ENCODE assay signal across 13 mouse cellular contexts in the genomic region with DNA sequence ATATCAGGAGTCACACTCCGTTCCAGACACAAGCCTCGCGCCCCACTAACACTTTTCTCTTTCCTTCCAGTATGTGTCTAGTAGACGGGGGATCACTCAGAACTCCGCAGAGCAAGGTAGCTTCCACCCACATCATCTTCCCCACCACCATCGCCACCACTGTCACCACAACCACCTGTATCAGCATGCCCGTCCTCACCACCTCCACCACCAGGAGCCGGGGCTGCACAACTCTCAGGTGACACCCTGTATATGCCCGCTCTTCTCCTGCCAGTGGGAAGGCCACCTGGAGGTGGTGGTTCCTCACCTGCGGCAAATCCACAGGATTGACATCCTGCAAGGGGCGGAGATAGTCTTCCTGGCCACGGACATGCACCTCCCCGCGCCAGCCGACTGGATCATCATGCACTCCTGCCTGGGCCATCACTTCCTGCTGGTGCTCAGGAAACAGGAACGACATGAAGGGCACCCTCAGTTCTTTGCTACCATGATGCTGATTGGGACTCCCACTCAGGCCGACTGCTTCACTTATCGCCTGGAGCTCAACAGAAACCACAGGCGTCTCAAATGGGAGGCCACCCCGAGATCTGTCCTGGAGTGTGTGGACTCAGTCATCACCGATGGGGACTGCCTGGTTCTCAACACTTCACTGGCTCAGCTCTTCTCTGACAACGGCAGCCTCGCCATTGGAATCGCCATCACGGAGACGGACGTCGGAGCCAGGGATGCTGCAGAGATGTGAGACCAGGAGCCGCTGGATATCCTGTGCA.
A peak's percentile ranks its signal among the peaks of the same experiment; 100 is the strongest.
DNase-seq lines count a peak whose midpoint lies in the region; ATAC-seq lines count a peak whose summit lies in the region.
"Had no signal": no experiment of that assay in that cellular context is flagged by ENCODE, and none has a peak within 500 bp of the region (broad histone marks: within the 10 kb centered on the region; RNA-seq: fewer than 3 reads in every experiment).

No protein-coding gene starts in this region.

- H3K27ac ChIP-seq in heart, embryonic 10.5 days = peak overlapping the region; percentile 69; the same call in 1 of the 2 replicates
- 0 out of 2 replicates have a peak overlapping the region, but pooled peaks have one; percentile 45 for H3K27ac ChIP-seq in liver, embryonic 11.5 days (ENCODE audit: low read depth, low read length)
- H3K27ac ChIP-seq: hindbrain, embryonic 12.5 days; intestine, embryonic 15.5 days had no signal

- H3K4me2 ChIP-seq in liver, embryonic 11.5 days = peak overlapping the region; percentile 56
- H3K4me2 ChIP-seq: hindbrain, embryonic 12.5 days; intestine, embryonic 15.5 days; lung, embryonic 14.5 days had no signal

- DNase-seq in heart, embryonic 10.5 days (ENCODE audit: low spot score) = no peak
- no peak for DNase-seq in heart, adult 8-10 months (ENCODE audit: low spot score)
- peak; percentile 13 for DNase-seq in thymus, postnatal 14 days
- no peak for DNase-seq in thymus, postnatal 25 days
- DNase-seq in liver, embryonic 11.5 days (ENCODE audit: low spot score) = no peak
- no peak for DNase-seq in kidney, postnatal 14 days
- no peak for DNase-seq in yolk sac, embryonic 10.5 days (ENCODE audit: low spot score)
- DNase-seq: kidney, postnatal 10 days; left cerebral cortex, postnatal 4 days; lung, embryonic 14.5 days; right cerebral cortex, adult 18-20 months had no signal

- peak overlapping the region; percentile 19; the same call in 1 of the 2 replicates for H3K4me3 ChIP-seq in heart, embryonic 10.5 days
- H3K4me3 ChIP-seq in liver, embryonic 11.5 days (ENCODE audit: low read depth, low read length) = peak overlapping the region; percentile 26
- H3K4me3 ChIP-seq: hindbrain, embryonic 12.5 days; intestine, embryonic 15.5 days had no signal

- ATAC-seq in liver, embryonic 11.5 days (replicated peaks; ENCODE audit: low FRiP score) = peak; percentile 74
- ATAC-seq: intestine, embryonic 15.5 days had no signal

- no peaks in the 10 kb centered on the region for H3K9me3 ChIP-seq in heart, embryonic 10.5 days
- no peaks in the 10 kb centered on the region for H3K9me3 ChIP-seq in liver, embryonic 11.5 days (ENCODE audit: control insufficient read depth, low read length)
- H3K9me3 ChIP-seq: hindbrain, embryonic 12.5 days; intestine, embryonic 15.5 days had no signal

- peak overlapping the region; percentile 46 for H3K9ac ChIP-seq in liver, embryonic 11.5 days (ENCODE audit: low read depth, low read length)
- H3K9ac ChIP-seq: hindbrain, embryonic 12.5 days; intestine, embryonic 15.5 days; lung, embryonic 14.5 days had no signal

- 78% methylated on average over 29 of the region's 29 CpGs for WGBS in heart, embryonic 10.5 days
- 68% methylated on average over 29 of the region's 29 CpGs for WGBS in liver, embryonic 11.5 days

- H3K36me3 ChIP-seq in heart, embryonic 10.5 days = no peaks in the 10 kb centered on the region
- no peaks in the 10 kb centered on the region for H3K36me3 ChIP-seq in liver, embryonic 11.5 days (ENCODE audit: control insufficient read depth, insufficient read depth, low read length)
- H3K36me3 ChIP-seq: intestine, embryonic 15.5 days had no signal

- H3K27me3 ChIP-seq in heart, embryonic 10.5 days (ENCODE audit: insufficient read depth, poor library complexity, severe bottlenecking) = peaks cover 18% of the 10 kb centered on the region
- no peaks in the 10 kb centered on the region for H3K27me3 ChIP-seq in liver, embryonic 11.5 days (replicated peaks; ENCODE audit: control insufficient read depth, insufficient read depth, low read length)
- H3K27me3 ChIP-seq: hindbrain, embryonic 12.5 days; intestine, embryonic 15.5 days had no signal

- 0 out of 2 replicates have a peak, but pooled peaks cover 3% of the 10 kb centered on the region for H3K4me1 ChIP-seq in heart, embryonic 10.5 days
- H3K4me1 ChIP-seq in liver, embryonic 11.5 days (replicated peaks; ENCODE audit: control insufficient read depth, insufficient read depth, low read length) = peaks cover 5% of the 10 kb centered on the region; the same call in 1 of the 2 replicates
